Mouse (Mus musculus) lung, adult 2 months (tissue): ENCODE measurements around the gene Gprin2. TPM values are rescaled to one million over a fixed set of nuclear protein-coding genes. Genes with fewer than 3 reads are reported as not detected.
A peak's percentile ranks its signal among the peaks of the same experiment; 100 is the strongest.

Experiments used
- DNase-seq: peaks from one replicate; pipeline ENCODE4 v3.0.0; 2022
- H3K4me1 ChIP-seq: fragments of 200-500 bp; 2 replicates; pipeline ENCODE4 v1.6.1; 2011; ENCODE audit warnings: low read length; ENCODE audit not compliant: control insufficient read depth, insufficient read depth
- H3K4me3 ChIP-seq: fragments of 200-500 bp; replicated peaks from 2 replicates; pipeline ENCODE3; 2011; ENCODE audit warnings: low read depth, mild to moderate bottlenecking, control low read depth, low read length; ENCODE audit errors: extremely low read depth
- CTCF ChIP-seq: fragments of 200-500 bp; IDR thresholded peaks from 2 replicates; pipeline ENCODE4 v1.5.1; 2011; ENCODE audit warnings: mild to moderate bottlenecking, low read length, control low read depth; ENCODE audit not compliant: insufficient read depth
- POLR2A ChIP-seq: fragments of 200-500 bp; IDR thresholded peaks from 2 replicates; pipeline ENCODE4 v1.6.1; 2011; ENCODE audit warnings: low read depth, mild to moderate bottlenecking, control low read depth, low read length, borderline replicate concordance; ENCODE audit errors: extremely low read depth
- WGBS: fragments of 180-500 bp; shearing (Covaris S2); methylation state at CpG from one replicate; pipeline ENCODE4 v1.1.7; 2018; 5-methylcytosine and 5-hydroxymethylcytosine counted together
- polyA plus RNA-seq: library from polyadenylated mRNA; depleted of rRNA; stranded (reverse); fragments of >200 nt; gene quantifications from 2 replicates; pipeline ENCODE4 v1.2.3, GENCODE M21; 2012; rRNA removed

Gprin2 gene
- polyA plus RNA-seq, 1 experiment: 0.15 TPM

GRCm38 (mm10) chr14:34183101-34183500 is 18.4 kb downstream of the Gprin2 start:
- 82% methylated on average over 1 of the region's 1 CpGs for WGBS
- no peak for TF ChIP-seq CTCF
- no peak for TF ChIP-seq POLR2A
- Histone ChIP-seq H3K4me3 (no peak overlapping the region), H3K4me1 (no peaks in the 10 kb centered on the region)
- DNase-seq: no peak

GRCm38 (mm10) chr14:34179351-34179750 is 22.1 kb downstream of the Gprin2 start:
- Histone ChIP-seq H3K4me3 (no peak overlapping the region), H3K4me1 (no peaks in the 10 kb centered on the region)
- 67% methylated on average over 3 of the region's 3 CpGs for WGBS
- TF ChIP-seq POLR2A (no peak), CTCF (no peak)
- no peak for DNase-seq

GRCm38 (mm10) chr14:34171107-34171506 is 30.3 kb downstream of the Gprin2 start:
- Histone ChIP-seq H3K4me3 (no peak overlapping the region), H3K4me1 (no peaks in the 10 kb centered on the region)
- 72% methylated on average over 3 of the region's 3 CpGs for WGBS
- no peak for DNase-seq
- TF ChIP-seq POLR2A (no peak), CTCF (no peak)

GRCm38 (mm10) chr14:34155752-34156151 is 45.7 kb downstream of the Gprin2 start:
- Histone ChIP-seq H3K4me3 (no peak overlapping the region), H3K4me1 (no peaks in the 10 kb centered on the region)
- no peak for DNase-seq
- TF ChIP-seq POLR2A (no peak), CTCF (no peak)
- WGBS: 74% methylated on average over 12 of the region's 12 CpGs

GRCm38 (mm10) chr14:34154601-34155337 is 46.7 kb downstream of the Gprin2 start:
- 47% methylated on average over 9 of the region's 9 CpGs for WGBS
- TF ChIP-seq CTCF: peak; percentile 63
- no peak for TF ChIP-seq POLR2A
- DNase-seq: peak; percentile 25

GRCm38 (mm10) chr14:34152342-34152741 is 49.1 kb downstream of the Gprin2 start, which contains the start of gene Npy4r:
Gene Npy4r (minus strand): TSS chr14:34152489.
- 9% methylated on average over 16 of the region's 16 CpGs for WGBS
- no peak within 1 kb of the TSS for H3K4me3 ChIP-seq
- peak; percentile 45 for DNase-seq
- no peaks in the 10 kb centered on the region for H3K4me1 ChIP-seq
- TF ChIP-seq CTCF (no peak), POLR2A (no peak)

More at GRCm38 (mm10) chr14:34154601-34155337, 46.7 kb downstream of the Gprin2 start:
- Histone ChIP-seq H3K4me1 (no peaks in the 10 kb centered on the region), H3K4me3 (no peak overlapping the region)

GRCm38 (mm10) chr14:34142915-34143314 is 58.5 kb downstream of the Gprin2 start:
- 89% methylated on average over 10 of the region's 10 CpGs for WGBS
- H3K4me3 ChIP-seq: no peak overlapping the region
- no peak for DNase-seq
- no peak for TF ChIP-seq CTCF
- TF ChIP-seq POLR2A: no peak
- no peaks in the 10 kb centered on the region for H3K4me1 ChIP-seq

- no peak for DNase-seq
- WGBS: 63% methylated on average over 1 of the region's 1 CpGs
- H3K4me3 ChIP-seq: no peak overlapping the region
- no peaks in the 10 kb centered on the region for H3K4me1 ChIP-seq
- TF ChIP-seq CTCF (no peak), POLR2A (no peak)
Measured at GRCm38 (mm10) chr14:34142316-34142715, 59.1 kb downstream of the Gprin2 start.

- Histone ChIP-seq H3K4me1 (no peaks in the 10 kb centered on the region), H3K4me3 (no peak overlapping the region)
- no peak for TF ChIP-seq POLR2A
- no peak for TF ChIP-seq CTCF
- DNase-seq: no peak
- 77% methylated on average over 15 of the region's 15 CpGs for WGBS
Measured at GRCm38 (mm10) chr14:34139671-34140664, 61.5 kb downstream of the Gprin2 start.

Other genes with a start within 250 kb of the Gprin2 start
- gene Rbp3, start 247.7 kb downstream of the Gprin2 start, polyA plus RNA-seq: not detected in 2 replicates
- not detected in 2 replicates for gene Zfp488, start 222.9 kb downstream of the Gprin2 start, polyA plus RNA-seq
- gene Gm30083, start 186.5 kb downstream of the Gprin2 start, polyA plus RNA-seq: not detected in 2 replicates
- not detected in 2 replicates for gene Gm5460, start 184.9 kb downstream of the Gprin2 start, polyA plus RNA-seq
- gene Antxrl, start 148.9 kb downstream of the Gprin2 start, polyA plus RNA-seq: not detected in 2 replicates
- 13.1 and 21.8 TPM in 2 replicates for gene Anxa8, start 115.7 kb downstream of the Gprin2 start, polyA plus RNA-seq
- gene A630023A22Rik, start 98.9 kb downstream of the Gprin2 start, polyA plus RNA-seq: not detected in 2 replicates
- 0.14 TPM in 2 replicates for gene Npy4r, start 49.2 kb downstream of the Gprin2 start, polyA plus RNA-seq
- 10.3 and 12.2 TPM in 2 replicates for gene Syt15, start 17.9 kb upstream of the Gprin2 start, polyA plus RNA-seq
- 2.4 and 2.7 TPM in 2 replicates for gene Shld2, start 108.8 kb upstream of the Gprin2 start, polyA plus RNA-seq
- gene Glud1, start 109.1 kb upstream of the Gprin2 start, polyA plus RNA-seq: 63.6 and 83.7 TPM in 2 replicates
- gene Fam25c, start 153.8 kb upstream of the Gprin2 start, polyA plus RNA-seq: 68.4 TPM in 1 of 2 replicates, not detected in the other
- 10.1 and 10.2 TPM in 2 replicates for gene Sncg, start 173.1 kb upstream of the Gprin2 start, polyA plus RNA-seq
- gene Mmrn2, start 173.8 kb upstream of the Gprin2 start, polyA plus RNA-seq: 21.9 and 22.2 TPM in 2 replicates